Mouse (Mus musculus) thymus, adult 2 months (tissue): Measurements from ENCODE around the gene Krt81.

ENCODE experiments used
- CTCF ChIP-seq: fragments of 200-500 bp; IDR thresholded peaks from 2 replicates; pipeline ENCODE4 v1.5.1; 2012; ENCODE audit warnings: mild to moderate bottlenecking, control low read depth, low read length, moderate library complexity, borderline replicate concordance; ENCODE audit not compliant: control insufficient read depth, poor library complexity, insufficient read depth; ENCODE audit errors: extremely low read depth
- POLR2A ChIP-seq: fragments of 200-500 bp; IDR thresholded peaks from 2 replicates; pipeline ENCODE4 v1.6.1; 2012; ENCODE audit warnings: mild to moderate bottlenecking, low read length, control low read depth, moderate library complexity; ENCODE audit not compliant: control insufficient read depth, poor library complexity, insufficient read depth; ENCODE audit errors: extremely low read depth

DNA sequence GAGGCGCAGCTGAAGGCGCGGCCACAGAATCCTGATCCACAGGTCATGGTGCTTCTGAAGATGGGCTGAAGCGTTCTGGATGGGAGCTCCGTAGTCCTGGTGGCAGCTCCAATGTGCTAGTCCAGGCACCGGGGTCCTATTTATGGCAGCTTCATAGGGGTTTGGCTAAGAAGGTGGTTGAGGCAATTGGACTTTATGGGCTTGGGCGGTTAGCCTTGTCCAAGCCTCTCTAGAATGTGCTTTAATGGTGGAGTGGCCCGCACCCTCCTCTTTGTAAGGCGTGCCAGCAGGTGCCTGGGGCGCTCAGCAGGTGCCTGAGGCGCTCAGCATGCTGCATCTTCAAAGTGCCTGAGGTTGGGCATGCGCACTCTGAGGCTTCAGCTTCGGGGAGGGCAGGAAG, at the start of gene Krt81:
- TF ChIP-seq CTCF, result no peak
- no peak for TF ChIP-seq POLR2A
